Mouse (Mus musculus) telencephalon, adult 2 months (tissue): ENCODE data around the gene Gpr55.
A peak's percentile ranks its signal among the peaks of the same experiment; 100 is the strongest.
"Not testable (repeated sequence)": the region's sequence is repeated elsewhere in the genome, so short reads cannot be mapped to it uniquely, and the experiment has no call there.

Experiments used
- DNase-seq: peaks from one replicate; pipeline ENCODE4 v3.0.0-alpha.2; 2011; ENCODE audit warnings: low read depth, low spot score

The Gpr55 gene

DNA sequence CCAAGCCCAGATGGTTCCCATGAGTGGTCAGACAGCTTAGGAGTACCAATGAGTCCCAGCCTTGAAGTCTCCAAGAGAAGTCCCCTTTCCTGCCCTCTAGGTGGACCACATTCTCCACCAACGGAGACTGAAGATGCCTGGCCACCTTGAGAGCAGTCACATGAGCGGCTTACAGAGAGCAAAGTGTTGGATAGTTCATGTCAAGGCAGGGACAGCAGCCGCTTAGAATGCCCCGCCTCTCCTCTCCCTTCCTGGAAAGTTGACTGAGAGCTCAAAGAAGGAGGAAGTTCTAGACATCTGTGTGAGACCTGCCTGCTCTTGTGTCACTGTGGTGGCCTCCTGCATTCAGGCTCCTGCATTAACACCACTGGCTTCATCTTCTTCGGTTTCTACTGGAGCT is at the start of gene Gpr55:
Gene Gpr55, minus strand, starts transcription at position 135 of the 400 bp plus-strand sequence.
- no peak for DNase-seq

GRCm38 (mm10) chr1:86007778-86008177 is 47.0 kb upstream of the Gpr55 start:
- peak; percentile 76 for DNase-seq

DNA sequence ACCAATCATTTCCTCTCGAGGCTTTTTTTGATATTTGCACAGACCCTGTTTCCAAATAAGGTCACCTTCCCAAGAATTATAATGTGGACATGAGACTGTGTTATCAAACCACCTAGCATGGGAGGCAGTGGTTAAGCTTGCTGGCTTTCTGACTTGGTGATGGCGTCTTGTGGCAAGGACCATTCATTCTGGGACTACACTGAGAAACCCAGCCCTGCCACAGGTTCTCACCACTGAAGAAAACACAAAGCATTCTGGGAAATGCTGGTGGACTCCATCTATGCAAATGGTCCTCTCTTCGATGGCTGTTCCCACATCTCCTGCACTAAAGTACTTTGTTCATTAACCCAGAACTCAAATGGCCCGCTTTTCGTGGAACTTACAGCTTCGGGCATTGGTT is 45.2 kb upstream of the Gpr55 start:
- no peak for DNase-seq

DNA sequence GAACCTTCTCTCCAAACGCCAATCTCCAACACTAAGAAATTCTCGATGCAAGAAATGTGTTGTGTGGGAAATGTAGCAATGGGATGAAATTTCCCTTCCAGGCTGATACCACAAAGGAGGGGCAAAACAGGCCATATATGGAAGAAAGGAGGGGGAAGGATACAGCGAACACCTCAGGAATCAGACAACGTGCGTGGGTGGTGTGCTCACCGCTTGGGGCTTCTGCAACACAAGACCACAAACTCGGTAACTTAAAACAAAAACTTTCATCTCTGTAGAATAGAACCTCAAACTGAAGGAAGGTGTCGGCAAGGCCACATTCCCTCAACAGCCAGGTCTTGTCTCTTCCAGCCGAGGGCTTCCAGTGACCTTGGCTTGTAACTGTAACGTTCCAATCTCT is 44.7 kb upstream of the Gpr55 start:
- no peak for DNase-seq

DNA sequence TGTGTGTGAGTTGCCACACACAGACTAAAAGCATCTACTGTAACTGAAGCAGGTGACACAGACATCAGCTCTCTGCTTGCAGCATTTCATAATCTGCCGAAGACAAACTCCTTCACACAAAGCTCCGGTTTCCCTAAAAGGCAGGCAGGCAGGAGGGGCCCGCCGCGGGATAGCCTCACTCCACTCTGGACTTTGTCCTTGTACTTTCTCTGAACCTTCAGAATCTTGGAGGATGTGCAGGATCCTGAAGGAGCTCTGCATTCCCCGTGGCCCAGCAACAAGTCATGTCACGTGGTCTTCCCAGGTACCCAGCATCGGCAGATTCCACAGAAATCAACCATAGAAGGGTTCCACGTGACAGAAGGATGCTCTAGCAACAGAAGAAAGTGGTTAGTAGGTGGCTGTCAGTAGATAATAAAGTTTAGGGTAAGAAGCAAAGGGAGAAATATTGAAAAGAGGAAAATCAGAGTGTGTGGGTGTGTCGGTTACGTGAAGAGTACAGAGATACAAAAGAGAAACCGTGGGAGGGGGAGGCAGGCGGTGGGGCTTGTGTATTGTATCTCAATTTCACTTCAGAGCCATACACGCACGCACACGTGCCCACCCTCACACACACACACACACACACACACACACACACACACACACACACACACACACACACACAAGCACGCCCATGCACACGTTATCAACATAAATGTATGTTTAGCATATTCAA is 39.2 kb upstream of the Gpr55 start:
- peak; percentile 58 for DNase-seq

- DNase-seq = no peak
Observed at GRCm38 (mm10) chr1:85998012-85998411, 37.2 kb upstream of the Gpr55 start.

GRCm38 (mm10) chr1:85997221-85997620 is 36.4 kb upstream of the Gpr55 start:
- DNase-seq = no peak

GRCm38 (mm10) chr1:85993541-85993940 is 32.7 kb upstream of the Gpr55 start:
- no peak for DNase-seq

GRCm38 (mm10) chr1:85992175-85992574 is 31.4 kb upstream of the Gpr55 start:
- no peak for DNase-seq

DNA sequence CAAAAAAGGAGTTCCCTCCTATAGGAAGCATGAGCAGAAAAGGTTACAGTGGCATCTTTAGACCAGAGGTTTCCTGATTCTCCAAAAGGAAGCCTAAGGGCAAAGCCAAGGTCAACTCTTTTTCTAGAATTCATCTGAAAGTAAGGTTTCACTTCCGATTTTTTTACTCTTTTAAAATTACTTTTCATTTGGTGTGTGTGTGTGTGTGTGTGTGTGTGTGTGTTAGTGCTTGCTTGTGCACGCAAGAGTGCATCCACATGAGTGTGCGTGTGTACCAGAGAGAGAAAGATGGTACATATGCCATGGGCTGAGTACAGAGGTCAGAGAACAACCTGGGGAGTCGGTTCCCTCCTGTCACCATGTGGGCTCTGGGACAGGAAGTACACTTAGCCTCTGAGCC is 28.1 kb upstream of the Gpr55 start:
- DNase-seq = not testable (repeated sequence)

DNA sequence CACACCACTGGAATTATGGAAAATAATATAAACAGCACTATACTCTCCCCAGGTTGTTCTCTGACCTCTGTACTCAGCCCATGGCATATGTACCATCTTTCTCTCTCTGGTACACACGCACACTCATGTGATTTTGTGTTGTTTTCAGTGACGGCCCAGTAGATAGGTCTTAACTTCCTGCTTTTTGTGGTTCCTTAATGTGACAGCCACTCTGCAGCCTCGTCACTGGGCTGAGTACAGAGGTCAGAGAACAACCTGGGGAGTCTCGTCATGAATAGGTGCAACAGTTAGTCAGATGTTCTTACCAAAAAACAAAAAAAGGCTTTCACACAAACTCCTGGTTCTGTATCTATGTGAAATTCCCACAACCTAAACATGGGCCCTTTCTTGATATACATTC is 27.5 kb upstream of the Gpr55 start:
- DNase-seq = no peak

GRCm38 (mm10) chr1:85985784-85986183 is 25.0 kb upstream of the Gpr55 start:
- DNase-seq = no peak

- DNase-seq = no peak
Observed at GRCm38 (mm10) chr1:85981738-85982357, 21.0 kb upstream of the Gpr55 start.

DNA sequence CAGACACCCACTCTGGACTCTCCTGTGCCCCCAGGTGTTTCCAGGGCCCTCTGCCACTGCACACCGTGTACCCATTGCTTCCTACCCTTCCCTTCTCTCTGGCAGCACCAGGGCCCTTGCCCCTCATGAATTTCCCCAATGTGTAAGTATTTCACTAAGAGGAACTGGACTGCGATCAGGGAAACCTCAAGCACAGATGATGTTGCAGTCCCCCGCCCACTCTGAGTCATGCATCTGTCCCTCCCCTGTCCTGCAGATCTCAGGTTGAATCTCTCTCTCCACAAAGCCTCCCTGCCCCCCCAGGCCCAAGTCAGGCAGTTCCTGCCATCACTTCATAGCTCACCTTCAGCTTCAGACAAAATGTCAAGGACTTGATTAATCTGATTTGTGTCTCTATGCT is 16.9 kb upstream of the Gpr55 start:
- no peak for DNase-seq

DNA sequence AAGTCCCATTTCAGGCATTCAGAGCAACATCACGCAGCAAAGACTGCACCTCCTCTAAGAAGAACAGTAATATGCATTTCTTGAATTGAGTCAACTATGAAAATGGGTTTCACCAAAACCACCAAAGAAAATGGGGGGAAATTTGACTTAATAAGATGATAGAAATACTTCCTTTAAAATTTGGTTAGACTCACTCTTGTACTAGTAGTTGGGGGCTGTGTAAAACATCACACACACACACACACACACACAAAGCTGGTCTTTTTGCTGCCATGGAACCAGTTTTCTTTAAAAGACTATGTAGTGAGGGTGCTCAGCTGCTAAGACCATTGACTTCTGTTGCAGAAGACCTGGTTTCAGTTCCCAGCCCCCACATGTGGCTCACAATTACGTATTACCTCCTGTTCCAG is 12.7 kb upstream of the Gpr55 start:
- DNase-seq = no peak

GRCm38 (mm10) chr1:85972341-85972740 is 11.5 kb upstream of the Gpr55 start:
- no peak for DNase-seq

GRCm38 (mm10) chr1:85971070-85971469 is 10.3 kb upstream of the Gpr55 start:
- no peak for DNase-seq

DNA sequence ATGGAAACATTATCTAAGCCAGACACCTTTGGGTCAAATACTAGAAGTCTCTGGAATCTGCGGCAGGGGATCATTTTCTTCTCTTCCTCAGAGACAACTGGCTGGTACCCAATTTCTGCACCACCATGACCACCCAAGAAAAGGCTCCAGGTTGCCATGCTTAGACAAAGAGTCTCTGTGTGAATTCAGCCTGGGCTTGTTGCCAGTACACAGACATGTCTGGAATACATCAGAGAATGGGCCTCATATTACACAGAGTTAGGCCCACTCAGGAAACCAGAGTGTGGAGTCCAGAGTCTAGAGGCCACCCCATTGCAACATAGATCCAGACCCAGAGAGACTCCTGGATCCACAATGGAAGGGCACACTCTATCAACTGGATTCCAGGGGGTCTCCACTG is 8.7 kb upstream of the Gpr55 start:
- no peak for DNase-seq

- no peak for DNase-seq
Observed at GRCm38 (mm10) chr1:85969081-85969480, 8.3 kb upstream of the Gpr55 start.

DNA sequence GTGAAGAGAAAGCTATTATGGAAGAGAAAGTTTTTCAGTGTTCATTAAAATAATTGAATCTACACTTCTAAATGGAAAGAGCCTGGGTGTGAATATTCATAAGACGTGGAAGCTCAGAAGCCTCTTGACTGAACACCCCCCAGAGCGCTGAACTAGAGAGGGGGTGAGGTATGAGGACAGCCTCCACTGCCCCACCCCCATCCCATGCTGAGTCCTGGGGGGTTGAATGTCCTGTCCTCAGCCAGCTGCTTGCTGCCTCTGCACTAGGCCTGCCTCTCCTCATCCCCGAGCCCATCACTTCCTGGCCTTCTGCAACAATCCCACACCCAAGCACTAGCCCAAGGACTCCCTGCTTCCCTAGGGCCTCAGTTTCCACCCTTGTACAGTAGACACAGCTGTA is 5.0 kb upstream of the Gpr55 start:
- DNase-seq = no peak

DNA sequence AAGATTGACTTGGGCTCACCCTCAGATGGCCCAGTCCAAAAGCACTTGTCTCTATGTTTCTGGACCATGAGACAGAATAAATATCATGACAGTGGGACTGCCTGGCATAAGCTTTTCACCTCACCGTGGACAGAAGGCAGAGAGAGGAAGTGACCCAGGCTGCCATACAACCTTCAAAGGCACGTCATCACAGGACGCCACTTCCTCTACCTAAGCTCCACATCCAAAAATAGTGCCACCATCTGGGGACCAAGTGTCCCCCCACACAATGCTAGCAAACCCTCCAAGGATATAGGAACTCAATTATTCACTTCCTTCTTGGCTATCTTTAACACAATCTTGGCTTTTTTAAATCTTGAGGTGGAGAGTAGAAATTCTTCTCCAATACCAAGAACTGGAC is 1.3 kb upstream of the Gpr55 start:
- DNase-seq = no peak

GRCm38 (mm10) chr1:85959889-85960276 is 924 bp downstream of the Gpr55 start:
- no peak for DNase-seq

GRCm38 (mm10) chr1:85959129-85959888 is 1.5 kb downstream of the Gpr55 start:
- no peak for DNase-seq
